Mouse (Mus musculus) embryonic fibroblast, embryonic 13.5 days (primary cell): Measurements from ENCODE around the gene Arl15. TPM values are rescaled to one million over a fixed set of nuclear protein-coding genes. Genes with fewer than 3 reads are reported as not detected.

Source experiments
- H3K27ac ChIP-seq: 2 replicates; pipeline ENCODE4 v1.5.1; 2012; ENCODE audit warnings: low read length, control low read depth, inconsistent platforms; ENCODE audit not compliant: insufficient read depth
- H3K4me1 ChIP-seq: 2 replicates; pipeline ENCODE4 v1.6.1; 2011; ENCODE audit warnings: low read length; ENCODE audit not compliant: control insufficient read depth, insufficient read depth
- H3K4me3 ChIP-seq: 2 replicates; pipeline ENCODE4 v1.5.1; 2011; ENCODE audit warnings: mild to moderate bottlenecking, control low read depth, low read length; ENCODE audit not compliant: insufficient read depth
- CTCF ChIP-seq: IDR thresholded peaks from 2 replicates; pipeline ENCODE4 v1.5.1; 2011; ENCODE audit warnings: mild to moderate bottlenecking, control low read depth, low read length, moderate library complexity, borderline replicate concordance; ENCODE audit not compliant: insufficient read depth
- POLR2A ChIP-seq: IDR thresholded peaks from 2 replicates; pipeline ENCODE4 v1.6.1; 2011; ENCODE audit warnings: low read depth, mild to moderate bottlenecking, control low read depth, low read length, moderate library complexity
- polyA plus RNA-seq: library from polyadenylated mRNA; stranded (reverse); fragments of >200 nt; gene quantifications from 2 replicates; pipeline ENCODE4 v1.2.4, GENCODE M21; 2011; ENCODE audit warnings: low read depth; ENCODE audit not compliant: missing spikeins, insufficient read length

Arl15 gene
- polyA plus RNA-seq, 1 experiment, result 26.9 TPM

GRCm38 (mm10) chr13:114190898-114191297 lies 396.6 kb downstream of the Arl15 start:
- no peak overlapping the region for H3K27ac ChIP-seq
- no peaks in the 10 kb centered on the region for H3K4me1 ChIP-seq
- no peak overlapping the region for H3K4me3 ChIP-seq
- TF ChIP-seq CTCF (no peak), POLR2A (no peak)

DNA sequence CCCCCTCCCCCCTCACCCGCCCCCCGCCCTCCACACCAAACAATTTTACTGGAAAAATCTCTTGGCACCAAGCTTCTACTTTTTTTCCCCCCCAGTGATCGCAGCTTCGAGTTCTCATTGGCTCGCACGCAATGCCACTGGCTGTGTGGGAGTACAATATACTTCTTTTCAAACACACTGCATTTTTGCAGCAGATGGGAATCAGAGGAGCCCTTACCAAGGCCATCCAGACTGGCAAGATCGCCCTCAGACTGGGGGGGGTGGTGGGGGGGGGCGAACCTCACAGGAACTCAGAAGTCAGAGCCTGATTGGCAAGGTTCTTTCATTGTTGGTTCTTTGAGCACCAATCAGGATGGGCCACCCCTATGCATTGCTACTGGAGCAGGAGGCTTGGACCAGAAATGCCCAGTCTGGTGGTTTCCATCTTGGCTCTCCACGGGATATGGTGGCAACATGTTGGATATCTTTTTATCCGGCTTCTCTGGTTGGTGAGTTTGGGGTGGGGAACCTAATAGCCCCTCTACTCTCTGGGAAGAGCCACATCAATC lies 404.0 kb downstream of the Arl15 start:
- no peak for TF ChIP-seq CTCF
- TF ChIP-seq POLR2A, result no peak
- Histone ChIP-seq H3K4me1 (no peaks in the 10 kb centered on the region), H3K4me3 (no peak overlapping the region), H3K27ac (no peak overlapping the region)

DNA sequence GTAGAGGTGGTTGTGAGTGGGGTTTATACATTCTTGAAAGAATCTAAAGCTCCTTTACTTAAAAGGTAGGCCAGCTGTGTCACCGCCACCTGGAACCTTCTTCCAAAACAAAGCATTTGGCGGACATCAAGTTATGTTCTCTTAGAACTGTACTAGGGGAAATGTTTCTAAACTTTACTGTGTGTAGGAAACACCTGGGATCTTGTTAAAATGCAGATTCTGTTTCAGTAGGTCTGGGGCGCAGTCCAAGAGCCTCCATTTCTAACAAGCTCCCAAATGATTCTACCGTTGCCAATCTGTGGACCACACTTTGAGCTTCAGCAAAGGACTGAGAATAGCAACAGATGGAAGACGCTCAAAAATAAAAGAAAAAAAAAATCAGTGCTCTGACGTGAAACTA lies 405.4 kb downstream of the Arl15 start:
- Histone ChIP-seq H3K27ac (no peak overlapping the region), H3K4me1 (no peaks in the 10 kb centered on the region), H3K4me3 (no peak overlapping the region)
- no peak for TF ChIP-seq POLR2A
- no peak for TF ChIP-seq CTCF

DNA sequence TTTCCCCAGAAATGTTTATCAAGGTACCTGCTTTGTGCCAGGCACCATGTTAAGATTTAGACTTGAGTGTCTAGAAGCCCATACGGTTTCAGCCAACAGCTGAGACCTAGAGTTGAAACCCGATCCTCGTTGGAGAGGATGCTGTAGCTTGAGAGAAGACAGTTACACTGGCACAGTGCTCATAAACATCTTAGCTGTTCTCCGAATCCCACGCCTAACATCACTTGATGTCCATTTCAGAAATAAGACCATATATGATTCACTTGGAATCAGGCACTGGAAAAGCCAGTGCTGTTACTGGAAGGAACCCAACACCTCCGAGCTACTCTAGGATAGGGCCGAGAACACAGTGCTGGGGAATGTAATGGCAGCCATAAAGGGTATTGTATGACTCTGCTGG lies 406.2 kb downstream of the Arl15 start:
- Histone ChIP-seq H3K27ac (no peak overlapping the region), H3K4me3 (no peak overlapping the region), H3K4me1 (no peaks in the 10 kb centered on the region)
- no peak for TF ChIP-seq CTCF
- no peak for TF ChIP-seq POLR2A

- H3K4me3 ChIP-seq, result no peak overlapping the region
- TF ChIP-seq POLR2A (no peak), CTCF (no peak)
- H3K27ac ChIP-seq, result no peak overlapping the region
- no peaks in the 10 kb centered on the region for H3K4me1 ChIP-seq
These were observed 408.7 kb downstream of the Arl15 start for GRCm38 (mm10) chr13:114202806-114203570.

Other genes starting within 250 kb of the Arl15 start
- 42.3 and 60.7 TPM in 2 replicates for gene Snx18, start 175.9 kb upstream of the Arl15 start, polyA plus RNA-seq
- gene Hspb3, start 130.8 kb upstream of the Arl15 start, polyA plus RNA-seq, result not detected in 2 replicates